Mouse (Mus musculus): ENCODE results near the gene Phlpp2. TPM values are rescaled to one million over a fixed set of nuclear protein-coding genes. Genes with fewer than 3 reads are reported as not detected.

Gene Phlpp2
- polyA plus RNA-seq, 1 experiment from 2014 or later = 2.0 TPM

- Histone ChIP-seq H3K36me3 (ENCODE audit: inconsistent target) (peaks cover 9% of the 10 kb centered on the region; the same call in 1 of the 2 replicates), H3K27ac (no peak overlapping the region), H3K4me3 (ENCODE audit: inconsistent target) (no peak overlapping the region), H3K79me2 (ENCODE audit: inconsistent target) (no peaks in the 10 kb centered on the region)
- 91% methylated on average over 8 of the region's 8 CpGs for WGBS (ENCODE audit: missing documents)
These were observed 52.4 kb downstream of the Phlpp2 start for GRCm38 (mm10) chr8:109920406-109921390.

GRCm38 (mm10) chr8:109941606-109942360 lies 73.4 kb downstream of the Phlpp2 start:
- Histone ChIP-seq H3K79me2 (ENCODE audit: inconsistent target) (no peaks in the 10 kb centered on the region), H3K27ac (no peak overlapping the region), H3K4me3 (ENCODE audit: inconsistent target) (no peak overlapping the region), H3K36me3 (ENCODE audit: inconsistent target) (peaks cover 20% of the 10 kb centered on the region; the same call in 1 of the 2 replicates)
- WGBS (ENCODE audit: missing documents) = 73% methylated on average over 2 of the region's 2 CpGs

GRCm38 (mm10) chr8:109945153-109945632 lies 76.9 kb downstream of the Phlpp2 start:
- no peak overlapping the region for H3K4me3 ChIP-seq (ENCODE audit: inconsistent target)
- no peaks in the 10 kb centered on the region for H3K79me2 ChIP-seq (ENCODE audit: inconsistent target)
- H3K27ac ChIP-seq = no peak overlapping the region
- 83% methylated on average over 9 of the region's 9 CpGs for WGBS (ENCODE audit: missing documents)
- peaks cover 5% of the 10 kb centered on the region; the same call in 1 of the 2 replicates for H3K36me3 ChIP-seq (ENCODE audit: inconsistent target)

- WGBS (ENCODE audit: missing documents) = 85% methylated on average over 7 of the region's 7 CpGs
- Histone ChIP-seq H3K4me3 (ENCODE audit: inconsistent target) (no peak overlapping the region), H3K79me2 (ENCODE audit: inconsistent target) (no peaks in the 10 kb centered on the region), H3K27ac (no peak overlapping the region), H3K36me3 (ENCODE audit: inconsistent target) (no peaks in the 10 kb centered on the region)
These were observed 77.4 kb downstream of the Phlpp2 start for GRCm38 (mm10) chr8:109945694-109946093.

GRCm38 (mm10) chr8:109946272-109946671 lies 77.9 kb downstream of the Phlpp2 start:
- H3K79me2 ChIP-seq (ENCODE audit: inconsistent target) = no peaks in the 10 kb centered on the region
- no peaks in the 10 kb centered on the region for H3K36me3 ChIP-seq (ENCODE audit: inconsistent target)
- H3K27ac ChIP-seq = no peak overlapping the region
- H3K4me3 ChIP-seq (ENCODE audit: inconsistent target) = no peak overlapping the region
- 97% methylated on average over 7 of the region's 7 CpGs for WGBS (ENCODE audit: missing documents)

- no peak overlapping the region for H3K4me3 ChIP-seq (ENCODE audit: inconsistent target)
- WGBS (ENCODE audit: missing documents) = 6% methylated on average over 26 of the region's 26 CpGs
- H3K27ac ChIP-seq = no peak overlapping the region
- no peaks in the 10 kb centered on the region for H3K79me2 ChIP-seq (ENCODE audit: inconsistent target)
- H3K36me3 ChIP-seq (ENCODE audit: inconsistent target) = no peaks in the 10 kb centered on the region
These were observed 79.3 kb downstream of the Phlpp2 start for GRCm38 (mm10) chr8:109947447-109948284.

- Histone ChIP-seq H3K79me2 (ENCODE audit: inconsistent target) (no peaks in the 10 kb centered on the region), H3K36me3 (ENCODE audit: inconsistent target) (no peaks in the 10 kb centered on the region), H3K27ac (no peak overlapping the region), H3K4me3 (ENCODE audit: inconsistent target) (no peak overlapping the region)
- 5% methylated on average over 19 of the region's 19 CpGs for WGBS (ENCODE audit: missing documents)
These were observed 79.9 kb downstream of the Phlpp2 start for GRCm38 (mm10) chr8:109948285-109948564.

GRCm38 (mm10) chr8:109952171-109952570 lies 83.8 kb downstream of the Phlpp2 start:
- Histone ChIP-seq H3K4me3 (ENCODE audit: inconsistent target) (no peak overlapping the region), H3K36me3 (ENCODE audit: inconsistent target) (no peaks in the 10 kb centered on the region), H3K79me2 (ENCODE audit: inconsistent target) (no peaks in the 10 kb centered on the region), H3K27ac (no peak overlapping the region)
- WGBS (ENCODE audit: missing documents) = 84% methylated on average over 7 of the region's 7 CpGs

GRCm38 (mm10) chr8:109954486-109954948 lies 86.2 kb downstream of the Phlpp2 start:
- Histone ChIP-seq H3K27ac (no peak overlapping the region), H3K36me3 (ENCODE audit: inconsistent target) (no peaks in the 10 kb centered on the region), H3K79me2 (ENCODE audit: inconsistent target) (no peaks in the 10 kb centered on the region), H3K4me3 (ENCODE audit: inconsistent target) (no peak overlapping the region)
- WGBS (ENCODE audit: missing documents) = 80% methylated on average over 13 of the region's 13 CpGs

- no peaks in the 10 kb centered on the region for H3K79me2 ChIP-seq (ENCODE audit: inconsistent target)
- no peak overlapping the region for H3K27ac ChIP-seq
- WGBS (ENCODE audit: missing documents) = 38% methylated on average over 16 of the region's 16 CpGs
- no peaks in the 10 kb centered on the region for H3K36me3 ChIP-seq (ENCODE audit: inconsistent target)
- no peak overlapping the region for H3K4me3 ChIP-seq (ENCODE audit: inconsistent target)
These were observed 89.1 kb downstream of the Phlpp2 start for GRCm38 (mm10) chr8:109957167-109958028.

- WGBS (ENCODE audit: missing documents) = 59% methylated on average over 11 of the region's 12 CpGs
- Histone ChIP-seq H3K36me3 (ENCODE audit: inconsistent target) (no peaks in the 10 kb centered on the region), H3K79me2 (ENCODE audit: inconsistent target) (no peaks in the 10 kb centered on the region), H3K27ac (no peak overlapping the region), H3K4me3 (ENCODE audit: inconsistent target) (no peak overlapping the region)
These were observed 89.8 kb downstream of the Phlpp2 start for GRCm38 (mm10) chr8:109958036-109958655.

GRCm38 (mm10) chr8:109959112-109959511 lies 90.8 kb downstream of the Phlpp2 start:
- Histone ChIP-seq H3K79me2 (ENCODE audit: inconsistent target) (no peaks in the 10 kb centered on the region), H3K4me3 (ENCODE audit: inconsistent target) (no peak overlapping the region), H3K27ac (no peak overlapping the region), H3K36me3 (ENCODE audit: inconsistent target) (no peaks in the 10 kb centered on the region)
- 89% methylated on average over 4 of the region's 4 CpGs for WGBS (ENCODE audit: missing documents)

- WGBS (ENCODE audit: missing documents) = 10% methylated on average over 62 of the region's 64 CpGs
- no peak within 1 kb of the TSS for H3K4me3 ChIP-seq (ENCODE audit: inconsistent target)
- H3K36me3 ChIP-seq (ENCODE audit: inconsistent target) = no peaks in the 10 kb centered on the region
- H3K27ac ChIP-seq = no peak within 1 kb of the TSS
- H3K79me2 ChIP-seq (ENCODE audit: inconsistent target) = no peaks in the 10 kb centered on the region
These were observed 93.5 kb downstream of the Phlpp2 start, which contains the start of gene Marveld3 for GRCm38 (mm10) chr8:109961693-109962367. TSS of gene Marveld3 (minus strand) at chr8:109962203.
